In genomic region chr13:89970940-89971339, GRCm38 (mm10) we compare ENCODE assay signal across 16 mouse cellular contexts.
"Had no signal": no experiment of that assay in that cellular context is flagged by ENCODE, and none has a peak within 500 bp of the region (broad histone marks: within the 10 kb centered on the region; RNA-seq: fewer than 3 reads in every experiment).

No protein-coding gene starts in this region.

- H3K9ac ChIP-seq: neural tube, embryonic 13.5 days; neural tube, embryonic 15.5 days; stomach, embryonic 15.5 days had no signal

- H3K36me3 ChIP-seq: neural tube, embryonic 13.5 days; neural tube, embryonic 15.5 days; stomach, embryonic 15.5 days had no signal

- H3K27me3 ChIP-seq: neural tube, embryonic 13.5 days; neural tube, embryonic 15.5 days; stomach, embryonic 15.5 days had no signal

- H3K4me1 ChIP-seq: neural tube, embryonic 13.5 days; neural tube, embryonic 15.5 days; stomach, embryonic 15.5 days had no signal

- H3K9me3 ChIP-seq: neural tube, embryonic 13.5 days; neural tube, embryonic 15.5 days; stomach, embryonic 15.5 days had no signal

- H3K4me3 ChIP-seq: neural tube, embryonic 13.5 days; neural tube, embryonic 15.5 days; stomach, embryonic 15.5 days had no signal

- H3K4me2 ChIP-seq: neural tube, embryonic 13.5 days; neural tube, embryonic 15.5 days; stomach, embryonic 15.5 days had no signal

- H3K27ac ChIP-seq: neural tube, embryonic 13.5 days; neural tube, embryonic 15.5 days; stomach, embryonic 15.5 days; stomach, postnatal 0 days had no signal

- DNase-seq: retina, postnatal 1 day; right cerebral cortex, adult 18-20 months; right cerebral cortex, postnatal 14 days; right cerebral cortex, postnatal 25 days; right cerebral cortex, postnatal 4 days; spleen, adult 18-20 months; thymus, adult 18-20 months; thymus, adult 2 months; thymus, postnatal 14 days; thymus, postnatal 25 days; thymus, postnatal 36 days; thymus, postnatal 4 days had no signal
